Mouse (Mus musculus): ENCODE data around the gene Gm20661. TPM values are rescaled to one million over a fixed set of nuclear protein-coding genes. Genes with fewer than 3 reads are reported as not detected.

Gene Gm20661
- polyA plus RNA-seq, 1 experiment: not detected

DNA sequence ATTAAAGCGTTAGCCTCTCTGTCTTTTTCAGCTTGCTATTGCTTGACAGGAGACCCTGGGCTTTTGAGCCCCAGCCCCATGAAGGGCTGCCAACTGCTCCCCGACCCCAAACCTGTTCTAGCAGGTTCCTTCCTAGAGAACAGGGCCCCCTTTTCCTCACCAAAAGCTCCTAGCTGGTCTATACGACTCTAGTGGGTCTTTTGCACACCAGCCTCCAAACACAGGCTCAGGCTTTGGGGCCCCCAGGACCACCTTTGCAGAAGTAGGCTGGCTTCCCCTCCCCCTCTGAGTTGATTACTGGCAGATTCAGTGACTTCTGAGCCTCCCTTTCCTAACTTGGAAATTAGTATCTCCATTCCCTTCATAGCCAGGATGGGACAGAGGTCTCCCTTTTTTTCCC, 46.0 kb upstream of the Gm20661 start:
- no peak for TF ChIP-seq CEBPB (IDR thresholded peaks at IDR 0.05; ENCODE audit: low read depth)
- no peak for TF ChIP-seq MYOD1 (IDR thresholded peaks at IDR 0.05; ENCODE audit: control insufficient read depth, insufficient read length, low read depth)
- TF ChIP-seq FOSL1 (IDR thresholded peaks at IDR 0.05; ENCODE audit: insufficient read depth, low read length, poor library complexity, severe bottlenecking): no peak
- Histone ChIP-seq H3K79me3 (ENCODE audit: low read depth) (no peaks in the 10 kb centered on the region), H3ac (ENCODE audit: control insufficient read depth, insufficient read length, low read depth) (no peak overlapping the region), H3K27me3 (ENCODE audit: control insufficient read depth, insufficient read depth, insufficient read length) (peaks cover 24% of the 10 kb centered on the region), H3K36me3 (ENCODE audit: control insufficient read depth, insufficient read depth) (no peaks in the 10 kb centered on the region), H3K4me3 (ENCODE audit: insufficient read depth, poor library complexity, severe bottlenecking) (no peak overlapping the region), H3K79me2 (ENCODE audit: control insufficient read depth, insufficient read depth) (no peaks in the 10 kb centered on the region)

DNA sequence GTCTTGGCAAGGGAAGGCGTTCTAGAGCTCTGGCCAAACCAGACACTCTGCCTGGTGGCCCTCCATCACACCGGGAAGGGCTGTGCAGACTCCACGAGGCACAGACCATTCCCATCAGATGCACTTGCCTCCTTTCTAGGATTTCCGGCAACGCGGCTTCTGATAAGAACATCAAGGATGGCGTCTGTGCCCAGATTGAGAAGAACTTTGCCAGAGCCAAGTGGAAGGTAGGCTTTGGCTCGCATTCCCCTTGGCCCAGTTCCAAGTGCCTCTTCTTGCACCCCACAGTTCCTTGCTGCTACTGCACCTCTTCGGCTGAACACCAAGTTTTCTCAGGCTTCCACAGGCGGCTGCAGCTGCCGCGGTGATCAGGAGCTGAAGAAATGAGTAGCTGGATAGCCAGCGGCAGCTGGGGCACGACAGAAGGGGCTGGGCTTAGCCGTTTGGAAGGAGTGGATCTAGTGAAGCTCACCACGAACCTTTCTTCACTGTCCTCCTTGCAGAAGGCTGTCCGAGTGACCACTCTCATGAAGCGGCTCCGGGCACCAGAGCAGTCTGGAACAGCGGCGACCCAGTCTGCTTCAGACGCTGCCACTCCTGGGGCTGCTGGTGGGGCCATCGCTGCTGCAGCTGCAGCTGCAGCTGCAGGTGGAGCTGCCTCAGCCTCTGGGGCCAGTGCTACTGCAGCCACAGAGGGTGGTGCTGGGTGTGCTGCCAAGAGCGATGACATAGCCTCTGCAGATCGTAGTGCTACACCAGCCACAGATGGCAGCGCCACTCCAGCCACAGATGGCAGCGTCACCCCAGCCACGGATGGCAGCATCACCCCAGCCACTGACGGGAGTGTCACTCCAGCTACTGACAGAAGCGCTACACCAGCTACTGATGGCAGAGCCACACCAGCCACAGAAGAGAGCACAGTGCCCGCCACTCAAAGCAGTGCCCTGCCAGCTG, 35.3 kb upstream of the Gm20661 start:
- Histone ChIP-seq H3ac (ENCODE audit: control insufficient read depth, insufficient read length, low read depth) (peak overlapping the region; percentile 37), H3K79me3 (ENCODE audit: low read depth) (peaks cover 9% of the 10 kb centered on the region), H3K27me3 (ENCODE audit: control insufficient read depth, insufficient read depth, insufficient read length) (no peaks in the 10 kb centered on the region), H3K4me3 (ENCODE audit: insufficient read depth, poor library complexity, severe bottlenecking) (no peak overlapping the region), H3K79me2 (ENCODE audit: control insufficient read depth, insufficient read depth) (peaks cover 18% of the 10 kb centered on the region), H3K36me3 (ENCODE audit: control insufficient read depth, insufficient read depth) (no peaks in the 10 kb centered on the region)
- TF ChIP-seq CTCF (IDR thresholded peaks at IDR 0.05; ENCODE audit: control insufficient read depth, insufficient read depth, insufficient read length): no peak
- no peak for TF ChIP-seq MAX (IDR thresholded peaks at IDR 0.05)
- TF ChIP-seq USF1 (IDR thresholded peaks at IDR 0.05; ENCODE audit: low read depth): no peak
- no peak for TF ChIP-seq CEBPB (IDR thresholded peaks at IDR 0.05; ENCODE audit: low read depth)
- no peak for TF ChIP-seq MYOD1 (IDR thresholded peaks at IDR 0.05; ENCODE audit: control insufficient read depth, insufficient read length, low read depth)
- no peak for TF ChIP-seq FOSL1 (IDR thresholded peaks at IDR 0.05; ENCODE audit: insufficient read depth, low read length, poor library complexity, severe bottlenecking)
- no peak for TF ChIP-seq MYOG (IDR thresholded peaks at IDR 0.05; ENCODE audit: control insufficient read depth, extremely low read depth, insufficient read length)

DNA sequence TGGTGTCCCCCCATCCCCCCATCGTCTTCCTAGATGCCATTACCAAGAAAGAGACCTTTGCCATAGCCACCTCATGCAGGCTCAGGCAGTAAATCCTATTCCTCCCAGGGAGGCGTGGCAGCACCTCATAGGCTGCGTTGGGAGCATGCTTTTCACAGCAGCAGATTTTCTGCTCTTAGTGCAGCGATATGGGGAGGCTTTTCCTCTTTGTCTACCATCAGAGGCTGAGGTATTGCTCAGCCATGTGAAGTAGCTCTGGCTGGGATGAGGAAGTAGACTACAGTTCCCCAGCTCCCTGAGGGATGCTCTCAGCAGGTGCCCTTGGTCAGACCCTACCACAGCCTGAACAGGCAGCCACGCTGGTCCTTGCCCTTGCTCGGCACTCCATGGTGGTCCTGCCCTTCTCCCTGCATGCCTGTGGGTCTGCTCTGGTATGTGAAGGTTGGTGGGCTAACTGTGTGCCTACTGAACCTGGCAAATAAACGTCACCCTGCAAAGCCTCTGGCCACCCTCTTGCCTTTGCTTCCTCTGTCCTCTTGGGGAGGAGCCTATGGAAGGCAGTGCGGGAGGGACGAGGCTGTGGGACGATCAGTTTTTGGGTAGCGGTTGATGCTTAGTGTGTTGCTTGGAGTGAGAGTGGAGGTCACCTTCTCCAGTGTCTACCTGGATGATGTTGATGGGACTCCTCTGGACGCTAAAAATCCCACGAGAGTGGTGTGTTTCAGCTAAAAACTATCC, 33.5 kb upstream of the Gm20661 start:
- H3K36me3 ChIP-seq (ENCODE audit: control insufficient read depth, insufficient read depth): no peaks in the 10 kb centered on the region
- no peaks in the 10 kb centered on the region for H3K27me3 ChIP-seq (ENCODE audit: control insufficient read depth, insufficient read depth, insufficient read length)
- no peak overlapping the region for H3ac ChIP-seq (ENCODE audit: control insufficient read depth, insufficient read length, low read depth)
- H3K79me3 ChIP-seq (ENCODE audit: low read depth): peaks cover 22% of the 10 kb centered on the region
- H3K4me3 ChIP-seq (ENCODE audit: insufficient read depth, poor library complexity, severe bottlenecking): no peak overlapping the region
- peaks cover 36% of the 10 kb centered on the region for H3K79me2 ChIP-seq (ENCODE audit: control insufficient read depth, insufficient read depth)
- TF ChIP-seq CTCF (IDR thresholded peaks at IDR 0.05; ENCODE audit: control insufficient read depth, insufficient read depth, insufficient read length) (no peak), MYOD1 (IDR thresholded peaks at IDR 0.05; ENCODE audit: control insufficient read depth, insufficient read length, low read depth) (no peak), MAX (IDR thresholded peaks at IDR 0.05) (no peak), FOSL1 (IDR thresholded peaks at IDR 0.05; ENCODE audit: insufficient read depth, low read length, poor library complexity, severe bottlenecking) (no peak), CEBPB (IDR thresholded peaks at IDR 0.05; ENCODE audit: low read depth) (no peak), MYOG (IDR thresholded peaks at IDR 0.05; ENCODE audit: control insufficient read depth, extremely low read depth, insufficient read length) (no peak)

DNA sequence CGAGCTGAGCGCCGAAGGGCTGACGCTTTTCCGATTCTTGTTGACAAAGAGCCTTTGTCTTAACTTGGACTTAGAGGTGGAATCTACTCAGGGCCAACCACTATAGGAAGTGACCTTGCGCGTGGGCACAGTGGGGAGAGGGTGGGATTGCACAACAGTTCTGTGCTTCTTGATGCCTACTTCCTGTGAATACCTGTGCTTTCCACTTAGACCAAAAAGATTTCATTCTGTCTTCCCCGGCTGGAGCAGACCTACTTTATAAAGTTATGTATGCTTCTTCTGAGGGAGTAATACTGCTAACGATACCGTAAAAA, 33.0 kb upstream of the Gm20661 start, which contains the start of gene Traip:
Traip (plus strand) TSS at position 215 of the 314 bp plus-strand sequence.
- peaks cover 41% of the 10 kb centered on the region for H3K79me2 ChIP-seq (ENCODE audit: control insufficient read depth, insufficient read depth)
- peak within 1 kb of the TSS; percentile 78 for H3K4me3 ChIP-seq (ENCODE audit: insufficient read depth, poor library complexity, severe bottlenecking)
- peaks cover 26% of the 10 kb centered on the region for H3K79me3 ChIP-seq (ENCODE audit: low read depth)
- H3ac ChIP-seq (ENCODE audit: control insufficient read depth, insufficient read length, low read depth): peak within 1 kb of the TSS; percentile 80
- H3K36me3 ChIP-seq (ENCODE audit: control insufficient read depth, insufficient read depth): no peaks in the 10 kb centered on the region
- no peak for TF ChIP-seq MYOD1 (IDR thresholded peaks at IDR 0.05; ENCODE audit: control insufficient read depth, insufficient read length, low read depth)
- no peak for TF ChIP-seq USF1 (IDR thresholded peaks at IDR 0.05; ENCODE audit: low read depth)
- TF ChIP-seq FOSL1 (IDR thresholded peaks at IDR 0.05; ENCODE audit: insufficient read depth, low read length, poor library complexity, severe bottlenecking): no peak
- TF ChIP-seq MAX (IDR thresholded peaks at IDR 0.05): no peak
- TF ChIP-seq CTCF (IDR thresholded peaks at IDR 0.05; ENCODE audit: control insufficient read depth, insufficient read depth, insufficient read length): no peak
- no peak for TF ChIP-seq MYOG (IDR thresholded peaks at IDR 0.05; ENCODE audit: control insufficient read depth, extremely low read depth, insufficient read length)
- TF ChIP-seq CEBPB (IDR thresholded peaks at IDR 0.05; ENCODE audit: low read depth): no peak
- no peaks in the 10 kb centered on the region for H3K27me3 ChIP-seq (ENCODE audit: control insufficient read depth, insufficient read depth, insufficient read length)

DNA sequence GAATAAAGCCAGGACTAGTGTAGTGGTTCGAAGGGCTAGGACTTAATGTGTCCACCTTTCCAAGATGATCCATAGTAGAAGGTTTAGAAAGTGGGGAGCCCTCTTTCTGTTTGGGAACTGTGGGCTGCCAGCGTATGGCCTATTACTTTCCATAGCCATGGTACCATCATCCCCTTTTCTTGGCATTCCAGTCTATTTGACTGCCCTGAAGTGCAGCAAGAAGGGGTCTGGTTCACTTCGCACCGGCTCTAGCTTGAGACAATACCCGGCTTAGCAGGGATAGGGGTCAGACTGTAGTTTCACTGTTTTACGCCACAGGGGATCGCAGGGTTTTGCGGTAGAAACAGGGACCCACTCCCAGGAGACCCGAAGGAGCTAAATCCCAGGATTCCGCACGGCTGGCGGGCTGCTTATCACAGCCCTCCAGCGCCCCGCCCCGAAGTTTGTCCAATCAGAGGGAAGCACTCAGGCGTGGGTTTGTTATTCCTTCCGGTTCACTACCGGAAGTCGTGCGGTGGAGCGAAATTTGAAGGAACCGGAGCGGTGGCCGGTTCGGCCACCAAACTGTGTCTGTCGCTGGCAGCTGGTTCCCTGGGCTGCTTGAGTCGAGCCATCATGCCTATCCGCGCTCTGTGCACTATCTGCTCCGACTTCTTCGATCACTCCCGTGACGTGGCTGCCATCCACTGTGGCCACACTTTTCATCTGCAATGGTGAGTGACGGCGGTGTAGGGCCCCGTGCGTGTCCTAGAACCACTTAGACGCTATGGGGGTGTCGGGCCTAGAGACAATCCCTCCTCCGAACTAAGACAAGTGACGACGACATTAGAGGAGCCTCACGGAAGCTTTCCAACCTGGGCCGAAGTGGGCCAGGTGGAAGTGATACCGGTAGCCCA, 32.1 kb upstream of the Gm20661 start:
- H3K27me3 ChIP-seq (ENCODE audit: control insufficient read depth, insufficient read depth, insufficient read length): no peaks in the 10 kb centered on the region
- no peaks in the 10 kb centered on the region for H3K36me3 ChIP-seq (ENCODE audit: control insufficient read depth, insufficient read depth)
- H3ac ChIP-seq (ENCODE audit: control insufficient read depth, insufficient read length, low read depth): peak overlapping the region; percentile 80
- H3K79me2 ChIP-seq (ENCODE audit: control insufficient read depth, insufficient read depth): peaks cover 49% of the 10 kb centered on the region
- peak overlapping the region; percentile 78 for H3K4me3 ChIP-seq (ENCODE audit: insufficient read depth, poor library complexity, severe bottlenecking)
- H3K79me3 ChIP-seq (ENCODE audit: low read depth): peaks cover 29% of the 10 kb centered on the region
- TF ChIP-seq MAX (IDR thresholded peaks at IDR 0.05): peak; percentile 82
- TF ChIP-seq CEBPB (IDR thresholded peaks at IDR 0.05; ENCODE audit: low read depth): no peak
